Mouse (Mus musculus): ENCODE measurements at regions not wholly inside any gene's neighbourhood (a gene's known extent, or its start where the extent isn't known, plus 50 kb on each side); places are given as distances from the start of the nearest gene placed in this dataset.
A peak's percentile ranks its signal among the peaks of the same experiment; 100 is the strongest.
"Not testable (repeated sequence)": the region's sequence is repeated elsewhere in the genome, so short reads cannot be mapped to it uniquely, and the experiment has no call there.

DNA sequence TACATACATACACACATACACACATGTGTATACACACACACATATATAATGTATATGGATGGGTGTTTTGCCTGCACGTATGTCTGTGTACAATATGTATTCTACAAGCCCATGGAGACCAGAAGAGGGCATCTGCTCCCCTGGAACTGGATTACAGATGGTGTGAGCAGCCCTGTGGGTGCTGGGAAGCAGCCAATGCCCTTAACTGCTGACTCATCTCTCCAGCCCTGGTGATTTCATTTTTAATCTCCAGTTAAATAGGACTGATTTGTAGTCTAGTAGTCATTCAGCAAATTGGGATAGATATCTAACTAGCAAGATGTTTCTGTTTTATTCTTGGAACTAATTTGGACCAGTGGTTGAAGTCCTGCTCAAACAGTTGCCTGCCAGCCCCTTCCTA lies 94.1 kb downstream of the H2al2a start:
- Histone ChIP-seq H3K9ac (ENCODE audit: low read depth, low read length) (no peak overlapping the region), H3K79me2 (replicated peaks; ENCODE audit: control insufficient read depth, insufficient read depth, low read length) (no peaks in the 10 kb centered on the region), H3K27me3 (ENCODE audit: control insufficient read depth, insufficient read depth, low read length) (no peaks in the 10 kb centered on the region), H3K4me1 (ENCODE audit: control insufficient read depth, insufficient read depth, low read length) (no peaks in the 10 kb centered on the region), H3K4me3 (no peak overlapping the region), H3K36me3 (ENCODE audit: control insufficient read depth, insufficient read depth, low read length) (no peaks in the 10 kb centered on the region), H3K27ac (no peak overlapping the region)
- no peak for DNase-seq
- intact Hi-C loops (cut with DNase I): no loop called here
- TF ChIP-seq POLR2A (IDR thresholded peaks at IDR 0.05; ENCODE audit: insufficient read depth, low read depth, low read length): no peak
- no peak for TF ChIP-seq EP300 (IDR thresholded peaks at IDR 0.05; ENCODE audit: insufficient read depth, low read depth, low read length)
- no peak for TF ChIP-seq CTCF (IDR thresholded peaks at IDR 0.05)
- 83% methylated on average over 1 of the region's 1 CpGs for WGBS

DNA sequence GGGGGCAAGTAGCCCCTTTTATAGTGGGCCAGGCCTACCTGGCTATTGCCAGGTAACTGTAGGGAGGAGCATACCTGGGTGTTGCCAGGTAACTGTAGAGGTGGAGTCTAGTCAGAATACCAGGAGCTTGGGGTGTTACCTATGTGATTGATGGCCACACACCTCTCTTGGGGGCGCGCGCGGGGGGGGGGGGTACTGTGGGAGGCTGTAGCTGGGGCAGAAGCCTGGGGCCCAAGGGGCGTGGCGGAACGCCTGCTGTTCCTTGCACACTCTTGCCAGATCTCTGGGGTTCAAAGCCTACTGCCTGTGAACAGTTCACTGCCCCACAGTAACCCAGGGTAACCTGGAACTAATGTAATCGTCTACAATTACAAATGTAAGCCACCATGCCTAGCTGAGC lies 96.6 kb downstream of the H2al2a start:
- H3K36me3 ChIP-seq (ENCODE audit: control insufficient read depth, insufficient read depth, low read length): no peaks in the 10 kb centered on the region
- no peaks in the 10 kb centered on the region for H3K27me3 ChIP-seq (ENCODE audit: control insufficient read depth, insufficient read depth, low read length)
- no peak for DNase-seq
- 55% methylated on average over 8 of the region's 8 CpGs for WGBS
- H3K4me3 ChIP-seq: no peak overlapping the region
- H3K9ac ChIP-seq (ENCODE audit: low read depth, low read length): no peak overlapping the region
- no peaks in the 10 kb centered on the region for H3K4me1 ChIP-seq (ENCODE audit: control insufficient read depth, insufficient read depth, low read length)
- H3K27ac ChIP-seq: no peak overlapping the region
- intact Hi-C loops (cut with DNase I): no loop called here
- TF ChIP-seq EP300 (IDR thresholded peaks at IDR 0.05; ENCODE audit: insufficient read depth, low read depth, low read length) (no peak), CTCF (IDR thresholded peaks at IDR 0.05) (no peak), POLR2A (IDR thresholded peaks at IDR 0.05; ENCODE audit: insufficient read depth, low read depth, low read length) (no peak)
- no peaks in the 10 kb centered on the region for H3K79me2 ChIP-seq (replicated peaks; ENCODE audit: control insufficient read depth, insufficient read depth, low read length)

DNA sequence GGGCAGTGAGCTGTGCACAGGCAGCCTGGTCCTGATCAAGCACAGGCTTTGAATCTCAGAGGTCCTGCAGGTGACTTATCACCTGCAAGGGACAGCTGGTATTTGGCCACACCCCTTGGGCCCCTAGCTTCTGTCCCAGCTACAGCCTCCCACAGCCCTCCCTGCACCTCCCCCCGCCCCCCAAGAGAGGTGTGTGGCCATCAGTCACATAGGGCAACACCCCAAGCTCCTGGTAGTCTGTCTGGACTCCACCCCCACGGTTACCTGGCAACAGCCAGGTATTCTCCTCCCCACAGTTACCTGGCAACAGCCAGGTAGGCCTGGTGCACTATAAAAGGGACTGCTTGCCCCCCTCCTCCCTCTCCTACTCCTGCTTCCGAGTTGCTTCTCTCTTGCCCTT lies 98.0 kb downstream of the H2al2a start:
- intact Hi-C loops (cut with DNase I): no loop called here
- H3K27ac ChIP-seq: no peak overlapping the region
- H3K9ac ChIP-seq (ENCODE audit: low read depth, low read length): no peak overlapping the region
- DNase-seq: no peak
- 50% methylated on average over 3 of the region's 3 CpGs for WGBS
- TF ChIP-seq CTCF (IDR thresholded peaks at IDR 0.05): no peak
- TF ChIP-seq EP300 (IDR thresholded peaks at IDR 0.05; ENCODE audit: insufficient read depth, low read depth, low read length): no peak
- TF ChIP-seq POLR2A (IDR thresholded peaks at IDR 0.05; ENCODE audit: insufficient read depth, low read depth, low read length): no peak
- no peaks in the 10 kb centered on the region for H3K79me2 ChIP-seq (replicated peaks; ENCODE audit: control insufficient read depth, insufficient read depth, low read length)
- H3K4me1 ChIP-seq (ENCODE audit: control insufficient read depth, insufficient read depth, low read length): no peaks in the 10 kb centered on the region
- no peaks in the 10 kb centered on the region for H3K27me3 ChIP-seq (ENCODE audit: control insufficient read depth, insufficient read depth, low read length)
- no peak overlapping the region for H3K4me3 ChIP-seq
- no peaks in the 10 kb centered on the region for H3K36me3 ChIP-seq (ENCODE audit: control insufficient read depth, insufficient read depth, low read length)

- no peak for DNase-seq
Measured at GRCm38 (mm10) chr2:17896036-17896435, 100.7 kb downstream of the H2al2a start.

GRCm38 (mm10) chr2:17892661-17893060 lies 104.1 kb downstream of the H2al2a start:
- H3K27ac ChIP-seq; H3K4me1 ChIP-seq (ENCODE audit: control insufficient read depth, insufficient read depth, low read length); H3K79me2 ChIP-seq (replicated peaks; ENCODE audit: control insufficient read depth, insufficient read depth, low read length); DNase-seq; H3K4me3 ChIP-seq; H3K27me3 ChIP-seq (ENCODE audit: control insufficient read depth, insufficient read depth, low read length); intact Hi-C loops (cut with DNase I); H3K9ac ChIP-seq (ENCODE audit: low read depth, low read length); H3K36me3 ChIP-seq (ENCODE audit: control insufficient read depth, insufficient read depth, low read length): not testable (repeated sequence)
- 94% methylated on average over 7 of the region's 7 CpGs for WGBS

More at GRCm38 (mm10) chr2:17896036-17896435, 100.7 kb downstream of the H2al2a start:
- Histone ChIP-seq H3K79me2 (replicated peaks; ENCODE audit: control insufficient read depth, insufficient read depth, low read length) (no peaks in the 10 kb centered on the region), H3K4me1 (ENCODE audit: control insufficient read depth, insufficient read depth, low read length) (no peaks in the 10 kb centered on the region), H3K27me3 (ENCODE audit: control insufficient read depth, insufficient read depth, low read length) (no peaks in the 10 kb centered on the region), H3K27ac (no peak overlapping the region), H3K36me3 (ENCODE audit: control insufficient read depth, insufficient read depth, low read length) (no peaks in the 10 kb centered on the region), H3K9ac (ENCODE audit: low read depth, low read length) (no peak overlapping the region), H3K4me3 (no peak overlapping the region)
- no peak for TF ChIP-seq CTCF (IDR thresholded peaks at IDR 0.05)
- TF ChIP-seq EP300 (IDR thresholded peaks at IDR 0.05; ENCODE audit: insufficient read depth, low read depth, low read length): no peak
- TF ChIP-seq POLR2A (IDR thresholded peaks at IDR 0.05; ENCODE audit: insufficient read depth, low read depth, low read length): no peak
- WGBS: 90% methylated on average over 2 of the region's 2 CpGs
- intact Hi-C loops (cut with DNase I): no loop called here

GRCm38 (mm10) chr2:17887699-17888098 lies 109.1 kb downstream of the H2al2a start:
- intact Hi-C loops (cut with DNase I): loop anchor here (5.0 kb wide), 1 partner anchor 35 kb away; no protein-coding TSS in a partner anchor
- peak overlapping the region; percentile 26; the same call in 1 of the 2 replicates for H3K27ac ChIP-seq
- no peaks in the 10 kb centered on the region for H3K79me2 ChIP-seq (replicated peaks; ENCODE audit: control insufficient read depth, insufficient read depth, low read length)
- H3K4me3 ChIP-seq: no peak overlapping the region
- H3K36me3 ChIP-seq (ENCODE audit: control insufficient read depth, insufficient read depth, low read length): no peaks in the 10 kb centered on the region
- DNase-seq: no peak
- no peak overlapping the region for H3K9ac ChIP-seq (ENCODE audit: low read depth, low read length)
- no peaks in the 10 kb centered on the region for H3K27me3 ChIP-seq (ENCODE audit: control insufficient read depth, insufficient read depth, low read length)
- H3K4me1 ChIP-seq (ENCODE audit: control insufficient read depth, insufficient read depth, low read length): peaks cover 3% of the 10 kb centered on the region
- WGBS: 47% methylated on average over 3 of the region's 3 CpGs
- TF ChIP-seq POLR2A (IDR thresholded peaks at IDR 0.05; ENCODE audit: insufficient read depth, low read depth, low read length) (no peak), CTCF (IDR thresholded peaks at IDR 0.05) (no peak), EP300 (IDR thresholded peaks at IDR 0.05; ENCODE audit: insufficient read depth, low read depth, low read length) (no peak)
